Mouse (Mus musculus): ENCODE data around the gene Gcnt2. TPM values are rescaled to one million over a fixed set of nuclear protein-coding genes. Genes with fewer than 3 reads are reported as not detected.
"Not testable (repeated sequence)": the region's sequence is repeated elsewhere in the genome, so short reads cannot be mapped to it uniquely, and the experiment has no call there.

Gene Gcnt2
- polyA plus RNA-seq, 2 experiments = 0.51 to 1.2 TPM

DNA sequence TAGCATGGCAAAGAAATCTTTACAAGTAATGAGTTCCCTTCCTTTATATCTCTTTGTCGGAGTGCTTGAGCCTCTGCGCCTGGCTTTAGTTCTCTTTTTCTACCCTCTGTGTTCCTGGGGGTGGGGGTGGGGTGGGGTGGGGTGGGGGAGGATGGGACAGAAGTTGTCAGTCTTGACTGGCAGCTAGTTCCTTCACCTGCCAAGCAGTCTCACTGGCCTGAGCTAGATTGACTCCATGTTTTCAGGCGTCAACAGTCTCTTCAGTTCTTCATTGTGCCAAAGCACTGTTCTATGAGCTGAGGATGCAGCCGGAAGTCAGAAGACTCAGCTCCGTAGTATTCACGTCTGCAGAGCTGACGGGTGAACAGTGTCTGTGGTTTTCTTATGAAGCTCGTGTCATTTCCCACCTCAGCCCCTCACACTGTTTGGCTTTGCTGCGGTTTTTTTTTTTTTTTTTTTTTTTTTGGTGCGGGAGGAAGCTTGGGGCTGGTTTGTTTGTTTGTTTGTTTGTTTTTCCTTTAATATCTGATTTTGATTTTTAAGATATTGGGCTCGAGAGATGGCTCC is 62.8 kb downstream of the Gcnt2 start:
- Histone ChIP-seq H3K27me3 (ENCODE audit: control insufficient read depth, insufficient read depth, low read length) (peaks cover 16% of the 10 kb centered on the region), H3K4me2 (ENCODE audit: low read depth) (no peak overlapping the region)

DNA sequence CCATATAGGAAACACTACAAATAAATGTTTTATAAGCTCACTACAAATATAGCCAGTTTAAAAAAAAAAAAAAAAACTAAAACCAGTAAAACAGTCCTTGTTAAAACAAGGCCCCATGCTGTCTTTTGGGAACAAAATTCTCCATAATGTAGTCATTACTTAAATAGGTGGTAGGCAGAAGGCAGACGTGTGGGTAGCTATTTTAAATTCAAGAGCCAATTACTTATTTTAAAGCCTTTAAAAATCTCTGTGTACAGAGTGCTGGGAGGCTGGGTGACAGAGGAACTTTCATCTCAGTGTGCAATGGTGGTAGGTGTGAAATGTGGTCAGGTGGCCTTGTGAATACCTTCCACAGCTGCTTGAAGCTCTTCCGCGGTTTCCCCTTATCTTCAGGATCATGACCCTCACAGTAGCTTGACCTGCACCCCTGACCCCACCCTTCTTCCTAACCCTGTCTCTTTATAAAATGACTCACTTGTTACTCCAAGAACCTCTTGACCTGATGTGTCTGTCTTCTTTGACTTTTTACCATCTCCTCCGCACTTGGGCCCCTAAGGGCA is 64.3 kb downstream of the Gcnt2 start:
- H3K36me3 ChIP-seq (replicated peaks; ENCODE audit: control insufficient read depth, insufficient read depth, low read depth) = no peaks in the 10 kb centered on the region
- no peak overlapping the region for H3K27ac ChIP-seq
- H3K4me3 ChIP-seq (ENCODE audit: insufficient read depth in 1 of 2, low read depth in 2 of 2, low read length in 2 of 2) = no peak overlapping the region
- ATAC-seq (ENCODE audit: insufficient read depth) (no peak), DNase-seq (ENCODE audit: low read depth in 3 of 3, low spot score in 3 of 3) (no peak)
- no peak overlapping the region for H3K9ac ChIP-seq (replicated peaks)
- H3K4me1 ChIP-seq (replicated peaks; ENCODE audit: control insufficient read depth in 2 of 2, insufficient read depth in 2 of 2, low read length in 1 of 2) = peaks cover 0 to 4% of the 10 kb centered on the region in 2 experiments; a peak in 2 of 4 replicates
- TF ChIP-seq CTCF (IDR thresholded peaks at IDR 0.05; ENCODE audit: low read depth) = no peak
- H3K4me2 ChIP-seq (ENCODE audit: low read depth) = no peak overlapping the region
- WGBS (ENCODE audit: insufficient replicate concordance) = 49% methylated on average over 4 of the region's 4 CpGs
- peaks cover 1% of the 10 kb centered on the region for H3K27me3 ChIP-seq (ENCODE audit: control insufficient read depth, insufficient read depth, low read length)
- no peaks in the 10 kb centered on the region for H3K9me3 ChIP-seq (ENCODE audit: control insufficient read depth, low read length)

More for the DNA sequence above, 62.8 kb downstream of the Gcnt2 start:
- TF ChIP-seq EP300 (IDR thresholded peaks at IDR 0.05; ENCODE audit: low read depth) (no peak), CTCF (IDR thresholded peaks at IDR 0.05; ENCODE audit: low read depth) (no peak)
- Histone ChIP-seq H3K27ac (no peak overlapping the region), H3K9ac (replicated peaks) (no peak overlapping the region), H3K4me1 (replicated peaks; ENCODE audit: control insufficient read depth in 2 of 2, insufficient read depth in 2 of 2, low read length in 1 of 2) (peaks cover 0 to 10% of the 10 kb centered on the region in 2 experiments; a peak in 2 of 4 replicates), H3K9me3 (ENCODE audit: control insufficient read depth, low read length) (no peaks in the 10 kb centered on the region), H3K4me3 (ENCODE audit: insufficient read depth in 1 of 2, low read depth in 2 of 2, low read length in 2 of 2) (no peak overlapping the region), H3K36me3 (replicated peaks; ENCODE audit: control insufficient read depth, insufficient read depth, low read depth) (no peaks in the 10 kb centered on the region)
- ATAC-seq (ENCODE audit: insufficient read depth) (no peak), DNase-seq (ENCODE audit: low read depth in 3 of 3, low spot score in 3 of 3) (no peak)
- WGBS (ENCODE audit: insufficient replicate concordance) = 7% methylated on average over 11 of the region's 11 CpGs

DNA sequence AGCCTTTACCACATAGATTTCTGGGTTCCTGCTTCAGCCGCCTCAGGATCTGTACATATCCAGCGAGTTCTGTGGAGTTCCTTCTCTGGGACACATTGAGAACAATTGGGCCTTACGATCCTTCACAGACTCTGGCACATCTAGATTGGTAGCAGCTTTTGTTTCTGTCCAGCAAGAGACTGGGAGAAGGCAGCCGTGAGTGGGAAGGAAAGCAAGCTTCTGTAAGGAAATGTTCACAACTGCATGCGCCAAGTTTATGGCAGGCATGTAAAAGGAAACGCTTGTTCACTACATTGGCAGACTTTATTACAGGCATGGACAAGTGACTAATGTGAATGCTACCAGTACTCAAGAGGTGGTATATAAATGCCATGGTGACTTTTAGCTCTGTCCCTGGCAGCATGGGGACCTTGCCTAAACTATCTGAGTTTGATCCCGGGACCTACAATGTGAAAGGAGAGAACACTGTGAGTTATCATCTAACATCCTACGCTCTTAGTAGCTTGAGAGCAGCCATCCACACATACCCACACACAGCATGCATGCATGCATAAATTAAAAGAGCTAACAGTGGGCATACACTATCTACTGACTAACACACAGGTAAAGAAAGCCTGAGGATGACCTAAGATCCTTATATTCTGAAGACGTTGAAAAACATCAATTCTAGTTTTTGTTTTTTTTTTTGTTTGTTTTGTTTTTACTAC is 68.8 kb downstream of the Gcnt2 start:
- H3K4me2 ChIP-seq (ENCODE audit: low read depth) = no peak overlapping the region
- no peak overlapping the region for H3K9ac ChIP-seq (replicated peaks)
- no peaks in the 10 kb centered on the region; the same call in 1 of the 2 replicates for H3K27me3 ChIP-seq (ENCODE audit: control insufficient read depth, insufficient read depth, low read length)
- H3K4me3 ChIP-seq (ENCODE audit: insufficient read depth in 1 of 2, low read depth in 2 of 2, low read length in 2 of 2) = no peak overlapping the region
- no peak overlapping the region for H3K27ac ChIP-seq
- no peaks in the 10 kb centered on the region for H3K9me3 ChIP-seq (ENCODE audit: control insufficient read depth, low read length)
- 69% methylated on average over 9 of the region's 9 CpGs for WGBS (ENCODE audit: insufficient replicate concordance)
- no peaks in the 10 kb centered on the region for H3K36me3 ChIP-seq (replicated peaks; ENCODE audit: control insufficient read depth, insufficient read depth, low read depth)
- TF ChIP-seq EP300 (IDR thresholded peaks at IDR 0.05; ENCODE audit: low read depth) = no peak
- H3K4me1 ChIP-seq (replicated peaks; ENCODE audit: control insufficient read depth in 2 of 2, insufficient read depth in 2 of 2, low read length in 1 of 2) = no peaks in the 10 kb centered on the region; a peak in 2 of 4 replicates
- no peak for ATAC-seq (ENCODE audit: insufficient read depth)
- DNase-seq (ENCODE audit: low read depth in 3 of 3, low spot score in 3 of 3) = no peak

DNA sequence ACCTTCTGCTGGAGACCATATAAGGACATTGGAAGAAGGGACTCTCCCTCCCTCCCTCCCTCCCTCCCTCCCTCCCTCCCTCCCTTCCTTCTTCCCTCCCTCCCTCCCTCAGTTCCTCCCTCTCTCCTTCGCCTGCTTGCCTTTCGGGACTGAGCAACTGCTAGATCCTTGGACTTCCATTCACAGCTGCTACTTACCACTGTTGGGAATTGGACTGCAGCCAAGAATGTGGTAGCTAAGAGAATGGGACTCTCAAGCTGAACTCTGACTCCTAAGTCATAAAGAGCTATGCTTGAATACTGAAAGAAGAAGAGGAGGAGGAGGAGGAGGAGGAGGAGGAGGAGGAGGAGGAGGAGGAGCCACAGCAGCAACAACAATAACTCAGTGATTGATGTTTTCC is 72.3 kb downstream of the Gcnt2 start:
- not testable (repeated sequence) for H3K4me1 ChIP-seq (replicated peaks; ENCODE audit: control insufficient read depth in 2 of 2, insufficient read depth in 2 of 2, low read length in 1 of 2); H3K9me3 ChIP-seq (ENCODE audit: control insufficient read depth, low read length); H3K27me3 ChIP-seq (ENCODE audit: control insufficient read depth, insufficient read depth, low read length); H3K27ac ChIP-seq; DNase-seq (ENCODE audit: low read depth in 3 of 3, low spot score in 3 of 3); H3K4me2 ChIP-seq (ENCODE audit: low read depth); ATAC-seq (ENCODE audit: insufficient read depth); H3K36me3 ChIP-seq (replicated peaks; ENCODE audit: control insufficient read depth, insufficient read depth, low read depth); H3K9ac ChIP-seq (replicated peaks); H3K4me3 ChIP-seq (ENCODE audit: insufficient read depth in 1 of 2, low read depth in 2 of 2, low read length in 2 of 2)
- WGBS (ENCODE audit: insufficient replicate concordance) = no CpG with 5 or more reads among the region's 2 CpGs

DNA sequence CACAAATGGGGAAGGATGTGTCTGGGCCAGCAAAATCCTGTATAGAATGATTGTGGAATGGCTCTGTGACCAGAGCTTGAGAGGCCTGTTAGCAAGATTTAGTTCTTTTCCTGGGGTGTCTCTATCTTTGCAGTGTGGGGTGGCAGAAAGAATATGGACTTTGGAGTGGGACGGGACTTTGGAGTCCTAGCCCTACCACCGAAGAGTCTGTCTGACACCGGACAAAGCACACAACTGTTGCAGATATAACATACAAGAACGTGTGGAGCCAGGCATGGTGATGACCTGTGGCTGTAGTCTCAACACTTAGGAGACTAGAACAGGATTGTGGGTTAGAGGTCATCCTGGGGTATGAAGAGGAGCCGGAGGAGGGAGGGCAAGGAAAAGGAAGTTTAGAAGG is 73.0 kb downstream of the Gcnt2 start:
- Histone ChIP-seq H3K4me2 (ENCODE audit: low read depth) (no peak overlapping the region), H3K27me3 (ENCODE audit: control insufficient read depth, insufficient read depth, low read length) (no peaks in the 10 kb centered on the region), H3K4me1 (replicated peaks; ENCODE audit: control insufficient read depth in 2 of 2, insufficient read depth in 2 of 2, low read length in 1 of 2) (peaks cover 0 to 2% of the 10 kb centered on the region in 2 experiments; a peak in 1 of 4 replicates), H3K9me3 (ENCODE audit: control insufficient read depth, low read length) (no peaks in the 10 kb centered on the region), H3K36me3 (replicated peaks; ENCODE audit: control insufficient read depth, insufficient read depth, low read depth) (no peaks in the 10 kb centered on the region), H3K4me3 (ENCODE audit: insufficient read depth in 1 of 2, low read depth in 2 of 2, low read length in 2 of 2) (no peak overlapping the region), H3K27ac (no peak overlapping the region), H3K9ac (replicated peaks) (no peak overlapping the region)
- WGBS (ENCODE audit: insufficient replicate concordance) = 62% methylated on average over 5 of the region's 5 CpGs
- ATAC-seq (ENCODE audit: insufficient read depth) (no peak), DNase-seq (ENCODE audit: low read depth in 3 of 3, low spot score in 3 of 3) (no peak)
- TF ChIP-seq EP300 (IDR thresholded peaks at IDR 0.05; ENCODE audit: low read depth) (no peak), CTCF (IDR thresholded peaks at IDR 0.05; ENCODE audit: low read depth) (no peak)
